Comparison of ENCODE assay signal across 9 mouse cellular contexts in genomic region chr5:105443057-105443815, GRCm38 (mm10). TPM values are rescaled to one million over a fixed set of nuclear protein-coding genes. Genes with fewer than 3 reads are reported as not detected.
DNase-seq lines count a peak whose midpoint lies in the region; ATAC-seq and TF ChIP-seq lines count a peak whose summit lies in the region.
"Had no signal": no experiment of that assay in that cellular context is flagged by ENCODE, and none has a peak within 500 bp of the region (broad histone marks: within the 10 kb centered on the region; RNA-seq: fewer than 3 reads in every experiment).

No protein-coding gene starts in this region.

- H3K4me2 ChIP-seq in midbrain, postnatal 0 days (ENCODE audit: low read depth, low read length, poor library complexity, severe bottlenecking) = no peak overlapping the region
- no peak overlapping the region for H3K4me2 ChIP-seq in midbrain, embryonic 15.5 days
- no peak overlapping the region for H3K4me2 ChIP-seq in forebrain, embryonic 14.5 days (ENCODE audit: low read length)
- H3K4me2 ChIP-seq in forebrain, embryonic 15.5 days (replicated peaks) = no peak overlapping the region
- H3K4me2 ChIP-seq: limb, embryonic 12.5 days had no signal

- H3K4me1 ChIP-seq in midbrain, postnatal 0 days (ENCODE audit: insufficient read depth, low read length) = no peaks in the 10 kb centered on the region
- no peaks in the 10 kb centered on the region for H3K4me1 ChIP-seq in midbrain, embryonic 15.5 days
- H3K4me1 ChIP-seq in forebrain, embryonic 14.5 days (ENCODE audit: control insufficient read depth, insufficient read depth, low read length) = no peaks in the 10 kb centered on the region
- H3K4me1 ChIP-seq in forebrain, embryonic 15.5 days = no peaks in the 10 kb centered on the region
- H3K4me1 ChIP-seq: limb, embryonic 12.5 days had no signal

- no peak for ATAC-seq in midbrain, postnatal 0 days (ENCODE audit: low FRiP score)
- ATAC-seq in midbrain, embryonic 15.5 days (replicated peaks) = no peak
- ATAC-seq in forebrain, embryonic 14.5 days = no peak
- no peak for ATAC-seq in forebrain, embryonic 15.5 days (replicated peaks)

- no peaks in the 10 kb centered on the region for H3K27me3 ChIP-seq in midbrain, postnatal 0 days (ENCODE audit: insufficient read depth, low read length)
- H3K27me3 ChIP-seq in midbrain, embryonic 15.5 days (replicated peaks) = no peaks in the 10 kb centered on the region
- no peaks in the 10 kb centered on the region for H3K27me3 ChIP-seq in forebrain, embryonic 14.5 days (replicated peaks; ENCODE audit: control insufficient read depth, insufficient read depth, low read length)
- H3K27me3 ChIP-seq in forebrain, embryonic 15.5 days = no peaks in the 10 kb centered on the region
- H3K27me3 ChIP-seq: limb, embryonic 12.5 days had no signal

- peak; percentile 16 for DNase-seq in midbrain, postnatal 0 days (ENCODE audit: low spot score)
- peak; percentile 17 to 26 for DNase-seq in heart, postnatal 14 days
- peak; percentile 64 for DNase-seq in lung, postnatal 10 days
- peak; percentile 88 for DNase-seq in thymus, postnatal 0 days (ENCODE audit: low spot score)
- DNase-seq in forebrain, embryonic 14.5 days (ENCODE audit: low spot score) = no peak
- no peak for DNase-seq in urinary bladder, postnatal 36 days (ENCODE audit: low spot score in 2 of 2)

- H3K36me3 ChIP-seq in midbrain, postnatal 0 days (ENCODE audit: insufficient read depth, low read length) = no peaks in the 10 kb centered on the region
- H3K36me3 ChIP-seq in midbrain, embryonic 15.5 days (replicated peaks) = no peaks in the 10 kb centered on the region
- H3K36me3 ChIP-seq in forebrain, embryonic 14.5 days (ENCODE audit: control insufficient read depth, insufficient read depth, low read length) = no peaks in the 10 kb centered on the region
- no peaks in the 10 kb centered on the region for H3K36me3 ChIP-seq in forebrain, embryonic 15.5 days
- H3K36me3 ChIP-seq: limb, embryonic 12.5 days had no signal

- WGBS in midbrain, postnatal 0 days = 63% methylated on average over 11 of the region's 11 CpGs
- WGBS in midbrain, embryonic 15.5 days = 67% methylated on average over 11 of the region's 11 CpGs
- 88% methylated on average over 11 of the region's 11 CpGs for WGBS in forebrain, embryonic 14.5 days
- 83% methylated on average over 11 of the region's 11 CpGs for WGBS in forebrain, embryonic 15.5 days

- intact Hi-C loops in heart, postnatal 14 days (cut with DNase I) = no loop called here

- H3K9ac ChIP-seq in midbrain, postnatal 0 days (replicated peaks; ENCODE audit: low read length, poor library complexity, severe bottlenecking) = no peak overlapping the region
- H3K9ac ChIP-seq in midbrain, embryonic 15.5 days = no peak overlapping the region
- no peak overlapping the region for H3K9ac ChIP-seq in forebrain, embryonic 14.5 days (ENCODE audit: low read length)
- H3K9ac ChIP-seq in forebrain, embryonic 15.5 days (replicated peaks) = no peak overlapping the region
- H3K9ac ChIP-seq: limb, embryonic 12.5 days had no signal

- H3K4me3 ChIP-seq in midbrain, postnatal 0 days (ENCODE audit: low read depth, low read length) = no peak overlapping the region
- no peak overlapping the region for H3K4me3 ChIP-seq in midbrain, embryonic 15.5 days
- no peak overlapping the region for H3K4me3 ChIP-seq in forebrain, embryonic 14.5 days (ENCODE audit: low read depth, low read length)
- H3K4me3 ChIP-seq in forebrain, embryonic 15.5 days = no peak overlapping the region
- H3K4me3 ChIP-seq: limb, embryonic 12.5 days had no signal

- H3K27ac ChIP-seq in midbrain, postnatal 0 days (ENCODE audit: low read depth, low read length) = no peak overlapping the region
- H3K27ac ChIP-seq in midbrain, embryonic 15.5 days = no peak overlapping the region
- no peak overlapping the region for H3K27ac ChIP-seq in forebrain, embryonic 14.5 days (ENCODE audit: low read depth, low read length)
- no peak overlapping the region for H3K27ac ChIP-seq in forebrain, embryonic 15.5 days (replicated peaks)
- H3K27ac ChIP-seq: limb, embryonic 12.5 days had no signal

- TF ChIP-seq CTCF in midbrain, postnatal 0 days (IDR thresholded peaks at IDR 0.05) = no peak

- no peaks in the 10 kb centered on the region for H3K9me3 ChIP-seq in midbrain, postnatal 0 days (ENCODE audit: low read length)
- no peaks in the 10 kb centered on the region for H3K9me3 ChIP-seq in midbrain, embryonic 15.5 days
- H3K9me3 ChIP-seq in forebrain, embryonic 14.5 days (replicated peaks; ENCODE audit: control insufficient read depth, low read length) = no peaks in the 10 kb centered on the region
- no peaks in the 10 kb centered on the region for H3K9me3 ChIP-seq in forebrain, embryonic 15.5 days
- H3K9me3 ChIP-seq: limb, embryonic 12.5 days had no signal

RNA-seq across cellular contexts. Expression of gene Lrrc8b, which starts 27.7 kb away (rescaled TPM):
- total RNA-seq in midbrain, postnatal 0 days (2014; rRNA removed) = 63.4 and 63.5 TPM in 2 replicates
- 17.6 and 18.5 TPM in 2 replicates for polyA plus RNA-seq in midbrain, postnatal 0 days (2015; fragmentation: Nextera tagmentation; extraction: Ambion mirVana)
- polyA plus RNA-seq in midbrain, embryonic 15.5 days (2015; fragmentation: Nextera tagmentation; extraction: Ambion mirVana) = 17.7 and 18.0 TPM in 2 replicates
- total RNA-seq in heart, postnatal 14 days (2021) = 10 to 100 TPM in 1 of 2 experiments, 1 to 10 TPM in 1; 8.8 to 10.6 TPM
- polyA plus RNA-seq in thymus, postnatal 0 days (2015; fragmentation: Nextera tagmentation; extraction: Ambion mirVana) = 8.9 and 9.5 TPM in 2 replicates
- 14.7 and 19.6 TPM in 2 replicates for polyA plus RNA-seq in forebrain, embryonic 14.5 days (2014; fragmentation: Nextera tagmentation; extraction: Ambion mirVana)
- 15.5 and 16.0 TPM in 2 replicates for polyA plus RNA-seq in forebrain, embryonic 15.5 days (2015; fragmentation: Nextera tagmentation; extraction: Ambion mirVana)

Comparison
In these comparisons a context has a peak if more than half of its experiments do, and no peak if none do; other contexts are left out.
1. DNase-seq: peak in midbrain, postnatal 0 days (single experiment), heart, postnatal 14 days (2 of 2), lung, postnatal 10 days (single experiment) and thymus, postnatal 0 days (single experiment); none in forebrain, embryonic 14.5 days (single experiment) and urinary bladder, postnatal 36 days (0 of 2).